Mouse (Mus musculus) adrenal gland, adult 8-10 months (tissue): ENCODE measurements around the gene Tent5b. TPM values are rescaled to one million over a fixed set of nuclear protein-coding genes. Genes with fewer than 3 reads are reported as not detected.
"Not testable (repeated sequence)": the region's sequence is repeated elsewhere in the genome, so short reads cannot be mapped to it uniquely, and the experiment has no call there.

Experiments used
- DNase-seq: peaks from one replicate; pipeline ENCODE4 v3.0.0; 2022
- total RNA-seq, 4 experiments: library from RNA; stranded (reverse); gene quantifications; 2 replicates each; pipeline ENCODE4 v1.2.4; 2022

Tent5b gene
- total RNA-seq, 4 experiments from 2014 or later, result 1.1 to 14.5 (median 6.0) TPM

DNA sequence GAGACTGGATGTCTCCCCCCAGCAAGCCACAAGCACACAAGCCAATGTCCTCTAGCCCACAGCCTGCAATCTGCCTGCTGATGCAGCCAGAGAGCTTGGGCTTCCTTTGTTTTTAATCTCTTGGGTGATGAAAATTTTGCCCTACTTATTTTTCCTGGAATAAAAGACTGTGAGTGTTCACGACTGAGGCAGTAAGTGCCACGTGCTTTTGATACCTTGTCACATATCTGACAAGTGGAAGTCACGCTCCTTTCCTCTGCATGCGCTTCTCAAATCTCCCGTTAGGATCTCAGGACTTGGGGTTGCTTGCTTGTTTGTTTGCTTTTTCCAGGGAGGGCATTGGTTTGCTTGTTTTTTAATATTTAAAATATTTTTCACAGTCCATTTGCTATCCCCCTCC lies 24.4 kb downstream of the Tent5b start:
- DNase-seq, result no peak

- no peak for DNase-seq
These were observed 25.0 kb downstream of the Tent5b start for GRCm38 (mm10) chr4:133504755-133505485.

GRCm38 (mm10) chr4:133506573-133506972 lies 26.6 kb downstream of the Tent5b start:
- no peak for DNase-seq

DNA sequence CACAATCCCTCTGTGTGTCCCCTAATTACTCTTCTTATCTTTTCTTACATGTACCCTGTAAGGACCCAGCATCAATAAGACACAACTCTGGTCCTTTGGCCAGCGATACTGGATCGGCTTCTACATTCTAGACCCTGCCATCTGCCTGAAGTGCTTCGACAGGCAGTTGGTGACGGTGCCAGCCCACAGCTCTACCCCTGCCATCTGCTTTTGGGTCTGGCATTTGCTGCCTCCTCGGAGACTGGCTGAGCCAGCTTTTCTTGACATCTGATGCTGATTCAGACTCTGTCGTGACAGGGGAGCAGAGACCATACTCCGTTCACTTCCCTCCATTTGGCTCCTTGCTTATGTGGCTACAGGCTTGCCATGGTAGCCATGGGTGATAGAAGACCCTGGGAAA lies 29.1 kb downstream of the Tent5b start:
- no peak for DNase-seq

DNA sequence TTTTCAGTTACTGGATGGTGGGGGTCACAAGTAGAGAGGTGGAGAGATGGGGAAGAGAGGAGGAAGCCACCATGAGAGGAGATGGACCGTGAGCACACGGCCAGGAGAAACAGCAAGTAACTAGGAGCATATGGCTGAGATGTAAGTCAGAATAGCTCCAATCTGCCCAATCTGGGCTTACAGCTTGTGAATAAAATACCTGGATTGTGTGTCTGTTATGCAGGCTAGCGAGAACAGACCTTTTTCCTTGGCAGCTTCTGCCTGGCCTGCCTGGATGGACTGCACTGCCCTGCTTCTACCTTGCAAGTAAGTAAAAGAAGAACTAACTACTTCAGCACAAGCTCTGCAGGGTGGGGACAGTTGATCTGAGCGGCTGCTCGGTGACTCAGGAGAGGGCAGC lies 31.1 kb downstream of the Tent5b start:
- DNase-seq, result no peak

- DNase-seq, result not testable (repeated sequence)
These were observed 32.6 kb downstream of the Tent5b start for GRCm38 (mm10) chr4:133512511-133512910.

DNA sequence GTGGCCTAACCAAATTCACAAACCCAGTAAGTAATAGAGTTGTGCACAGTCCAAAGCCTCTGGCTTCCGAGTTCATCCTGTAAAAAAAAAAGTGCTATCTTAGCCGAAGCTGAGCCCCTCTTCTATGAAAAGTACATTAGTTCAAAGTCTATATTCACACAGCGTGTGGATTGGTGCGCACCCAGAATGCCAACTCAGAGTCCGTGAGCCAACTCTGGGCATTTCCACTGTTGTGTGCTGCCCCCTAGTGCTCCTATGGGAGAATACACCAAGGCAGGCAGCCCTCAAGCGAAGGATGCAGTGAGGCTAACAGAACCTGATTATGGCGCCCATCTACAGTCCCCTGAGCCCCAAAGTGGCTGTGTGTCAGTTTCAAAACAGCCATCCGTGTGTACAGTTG lies 33.0 kb downstream of the Tent5b start:
- DNase-seq, result peak; percentile 59

GRCm38 (mm10) chr4:133518601-133519368 lies 38.9 kb downstream of the Tent5b start, which contains the start of gene Kdf1:
Kdf1 (plus strand) TSS chr4:133518963.
- DNase-seq, result no peak

DNA sequence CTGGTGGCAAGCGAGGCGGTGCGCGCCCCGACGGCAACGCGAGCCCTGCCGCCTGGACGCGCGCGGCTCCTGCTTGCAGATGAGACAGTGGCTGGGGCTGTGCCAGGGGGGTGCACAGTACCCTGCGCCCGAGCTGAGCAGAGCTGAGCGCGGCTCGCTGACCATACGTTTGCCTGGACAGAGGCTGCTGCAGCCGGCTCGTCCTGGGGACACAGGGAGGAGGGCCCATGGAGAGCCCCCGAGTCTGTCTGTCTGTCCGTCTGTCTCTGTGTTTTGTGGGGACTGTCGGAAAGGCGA lies 39.4 kb downstream of the Tent5b start:
- no peak for DNase-seq

DNA sequence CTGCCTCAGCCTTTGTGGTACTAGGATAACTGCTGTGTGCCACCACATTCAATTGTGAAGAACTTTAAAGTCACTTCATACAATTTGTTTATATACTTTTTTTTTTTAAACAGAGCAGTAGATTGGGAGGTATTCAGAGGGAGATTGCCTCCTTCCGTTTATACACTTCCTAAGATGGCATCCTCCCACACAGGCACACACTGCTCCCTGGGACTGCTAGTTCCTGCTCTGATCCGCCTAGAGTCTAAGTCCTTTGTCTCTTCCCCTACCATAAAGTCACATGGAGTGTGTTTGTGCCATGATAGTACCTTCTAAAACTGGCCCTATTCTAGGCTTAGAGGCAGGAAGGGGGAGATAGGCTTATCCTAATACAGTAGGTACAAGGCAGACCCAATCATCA lies 41.6 kb downstream of the Tent5b start:
- no peak for DNase-seq

DNA sequence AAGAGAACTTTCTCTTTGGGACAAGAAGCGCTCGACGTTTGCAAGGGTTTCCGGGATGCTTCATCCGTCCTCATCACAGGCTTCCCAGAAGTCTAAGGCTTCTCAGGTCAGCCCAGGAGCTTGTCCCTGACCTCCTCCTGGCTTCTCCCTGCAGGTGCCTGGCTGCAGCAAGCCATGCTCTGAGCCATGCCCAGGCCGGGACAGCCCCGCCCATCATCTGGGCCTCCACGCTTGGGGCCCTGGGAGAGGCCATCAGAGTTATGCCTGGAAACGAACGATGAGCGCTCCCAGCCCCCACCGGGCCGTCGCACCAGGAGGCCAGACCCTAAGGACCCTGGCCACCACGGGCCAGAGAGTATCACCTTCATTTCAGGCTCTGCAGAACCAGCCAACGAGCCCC lies 47.9 kb downstream of the Tent5b start:
- no peak for DNase-seq

DNA sequence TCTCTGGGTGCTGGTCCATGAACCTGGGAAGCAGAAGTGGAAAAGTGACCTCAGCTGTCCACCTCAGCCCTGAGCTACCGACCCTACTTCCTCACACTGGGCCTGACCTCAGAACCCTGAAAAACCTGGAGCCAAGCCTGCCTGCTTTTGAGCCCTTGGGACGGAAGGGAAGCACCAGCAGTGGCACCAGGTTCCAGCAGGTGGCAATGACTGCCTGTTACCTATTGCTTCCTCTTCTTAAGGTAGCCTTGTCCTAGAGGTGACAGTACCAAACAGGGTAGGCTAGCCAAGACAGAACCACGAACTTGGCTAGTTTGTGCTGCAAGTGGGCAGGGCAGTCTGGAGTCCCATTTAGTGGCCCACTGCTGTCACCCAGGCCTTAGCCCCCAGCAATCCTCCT lies 52.8 kb downstream of the Tent5b start:
- DNase-seq, result no peak

DNA sequence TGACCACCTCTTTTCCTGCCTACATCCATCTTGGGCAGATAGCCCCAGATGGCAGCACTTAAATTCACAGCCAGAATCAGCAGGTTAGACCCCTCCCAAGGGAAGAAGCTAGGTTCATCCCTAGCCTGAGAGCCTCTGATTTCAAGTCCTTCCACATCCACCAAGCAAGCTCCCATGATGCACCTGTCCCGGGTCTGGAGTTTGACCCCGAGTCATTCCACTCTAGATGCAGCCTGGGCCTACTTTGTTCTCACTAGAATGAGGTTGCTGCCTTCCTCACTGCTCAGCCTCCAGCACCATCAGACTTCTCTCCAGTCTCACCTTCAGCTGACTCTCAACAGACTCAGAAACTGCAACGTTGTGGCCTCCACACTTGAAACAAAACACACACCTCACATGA lies 56.1 kb downstream of the Tent5b start:
- no peak for DNase-seq

GRCm38 (mm10) chr4:133536652-133537051 lies 56.7 kb downstream of the Tent5b start:
- DNase-seq, result peak; percentile 80

Other genes with a start within 250 kb of the Tent5b start
- 10 to 100 TPM; 17.3 to 27.7 (median 19.2) TPM for gene Map3k6, start 239.3 kb upstream of the Tent5b start, total RNA-seq
- gene Sytl1, start 217.0 kb upstream of the Tent5b start, total RNA-seq, result 1 to 10 TPM in 3 of 4 experiments, under 1 TPM in 1; 0.92 to 2.0 (median 1.1) TPM
- gene Tmem222, start 202.3 kb upstream of the Tent5b start, total RNA-seq, result 10 to 100 TPM; 74.7 to 93.2 (median 83.1) TPM
- gene Wdtc1, start 126.7 kb upstream of the Tent5b start, total RNA-seq, result 10 to 100 TPM; 49.0 to 73.2 (median 60.2) TPM
- gene Slc9a1, start 110.4 kb upstream of the Tent5b start, total RNA-seq, result 10 to 100 TPM; 50.3 to 83.2 (median 63.5) TPM
- gene Trnp1, start 18.4 kb downstream of the Tent5b start, total RNA-seq, result 10 to 100 TPM in 1 of 4 experiments, 1 to 10 TPM in 3; 3.1 to 10.6 (median 6.3) TPM
- gene Kdf1, start 38.8 kb downstream of the Tent5b start, total RNA-seq, result 1 to 10 TPM in 3 of 4 experiments, under 1 TPM in 1; 0.90 to 5.9 (median 3.1) TPM
- gene Nudc, start 65.9 kb downstream of the Tent5b start, total RNA-seq, result 100 to 1,000 TPM; 135 to 175 (median 167) TPM
- 10 to 100 TPM; 39.6 to 62.0 (median 48.8) TPM for gene Nr0b2, start 73.2 kb downstream of the Tent5b start, total RNA-seq
- gene Gpatch3, start 94.6 kb downstream of the Tent5b start, total RNA-seq, result 10 to 100 TPM in 2 of 4 experiments, 1 to 10 TPM in 2; 6.1 to 15.6 (median 9.6) TPM
- 10 to 100 TPM; 17.0 to 19.4 (median 18.5) TPM for gene Gpn2, start 104.2 kb downstream of the Tent5b start, total RNA-seq
- gene Sfn, start 122.0 kb downstream of the Tent5b start, total RNA-seq, result 1 to 10 TPM; 2.0 to 3.0 (median 2.3) TPM
- gene Zdhhc18, start 170.0 kb downstream of the Tent5b start, total RNA-seq, result 10 to 100 TPM; 17.9 to 39.5 (median 29.0) TPM
- 10 to 100 TPM; 26.0 to 31.0 (median 27.3) TPM for gene Pigv, start 192.5 kb downstream of the Tent5b start, total RNA-seq